Comparison of ENCODE assay signal across 8 mouse cellular contexts in the genomic region with DNA sequence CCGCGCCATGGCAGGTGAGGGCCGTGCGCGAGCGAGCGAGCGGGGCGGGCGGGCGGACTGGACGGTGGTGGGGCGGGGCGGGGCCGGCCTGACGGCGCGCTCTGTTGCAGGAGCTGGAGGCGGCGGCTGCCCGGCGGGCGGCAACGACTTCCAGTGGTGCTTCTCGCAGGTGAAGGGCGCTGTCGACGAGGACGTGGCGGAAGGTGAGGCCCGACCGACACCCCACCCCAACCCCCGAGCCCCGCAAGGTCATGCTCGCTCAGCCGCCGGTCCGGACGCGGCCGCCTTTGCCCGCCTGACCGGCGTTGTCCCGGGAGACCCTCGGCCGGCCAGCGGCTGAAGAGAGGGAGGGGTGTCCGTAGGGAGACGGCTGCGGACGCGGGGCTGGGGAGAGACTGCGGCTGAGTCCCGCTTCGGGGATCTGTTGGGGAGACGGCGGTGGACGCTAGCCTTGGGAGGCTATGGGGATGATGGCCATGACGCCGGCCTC. TPM values are rescaled to one million over a fixed set of nuclear protein-coding genes. Genes with fewer than 3 reads are reported as not detected.
DNase-seq lines count a peak whose midpoint lies in the region; ATAC-seq lines count a peak whose summit lies in the region.

No protein-coding gene starts in this region.

- WGBS in forebrain, embryonic 15.5 days = under 1% methylated on average over 47 of the region's 61 CpGs
- WGBS in liver, embryonic 11.5 days = under 1% methylated on average over 60 of the region's 61 CpGs
- WGBS in neural tube, embryonic 15.5 days = under 1% methylated on average over 52 of the region's 61 CpGs

- no peaks in the 10 kb centered on the region for H3K27me3 ChIP-seq in forebrain, embryonic 15.5 days
- no peaks in the 10 kb centered on the region for H3K27me3 ChIP-seq in liver, embryonic 11.5 days (replicated peaks; ENCODE audit: control insufficient read depth, insufficient read depth, low read length)
- no peaks in the 10 kb centered on the region for H3K27me3 ChIP-seq in neural tube, embryonic 15.5 days (replicated peaks)

- peak overlapping the region; percentile 91 for H3K9ac ChIP-seq in forebrain, embryonic 15.5 days (replicated peaks)
- H3K9ac ChIP-seq in liver, embryonic 11.5 days (ENCODE audit: low read depth, low read length) = peak overlapping the region; percentile 97
- peak overlapping the region; percentile 97 for H3K9ac ChIP-seq in neural tube, embryonic 15.5 days (replicated peaks)

- H3K4me1 ChIP-seq in forebrain, embryonic 15.5 days = peaks cover 63% of the 10 kb centered on the region
- H3K4me1 ChIP-seq in liver, embryonic 11.5 days (replicated peaks; ENCODE audit: control insufficient read depth, insufficient read depth, low read length) = peaks cover 18% of the 10 kb centered on the region
- peaks cover 73% of the 10 kb centered on the region for H3K4me1 ChIP-seq in neural tube, embryonic 15.5 days

- DNase-seq in cerebellum, adult 11 months = no peak
- DNase-seq in ovary, adult 18-20 months (ENCODE audit: low spot score) = peak; percentile 16
- no peak for DNase-seq in ovary, postnatal 36 days (ENCODE audit: low spot score)
- DNase-seq in liver, embryonic 11.5 days (ENCODE audit: low spot score) = no peak
- DNase-seq in cerebellum, postnatal 36 days = no peak

- ATAC-seq in cerebellum, adult (ENCODE audit: insufficient number of reproducible peaks, low FRiP score, low TSS enrichment) = peak; percentile 28; the same call in 1 of the 2 replicates
- ATAC-seq in forebrain, embryonic 15.5 days (replicated peaks) = peak; percentile 81
- peak; percentile 82 for ATAC-seq in liver, embryonic 11.5 days (replicated peaks; ENCODE audit: low FRiP score)
- ATAC-seq in neural tube, embryonic 15.5 days (ENCODE audit: low FRiP score) = peak; percentile 72

- peak overlapping the region; percentile 79 for H3K4me2 ChIP-seq in forebrain, embryonic 15.5 days (replicated peaks)
- H3K4me2 ChIP-seq in liver, embryonic 11.5 days = peak overlapping the region; percentile 61
- H3K4me2 ChIP-seq in neural tube, embryonic 15.5 days = peak overlapping the region; percentile 83

- peak overlapping the region; percentile 85 for H3K4me3 ChIP-seq in forebrain, embryonic 15.5 days
- peak overlapping the region; percentile 99 for H3K4me3 ChIP-seq in liver, embryonic 11.5 days (ENCODE audit: low read depth, low read length)
- H3K4me3 ChIP-seq in neural tube, embryonic 15.5 days (replicated peaks) = peak overlapping the region; percentile 98

- no peaks in the 10 kb centered on the region for H3K9me3 ChIP-seq in forebrain, embryonic 15.5 days
- H3K9me3 ChIP-seq in liver, embryonic 11.5 days (ENCODE audit: control insufficient read depth, low read length) = no peaks in the 10 kb centered on the region
- H3K9me3 ChIP-seq in neural tube, embryonic 15.5 days (replicated peaks) = no peaks in the 10 kb centered on the region

- H3K36me3 ChIP-seq in forebrain, embryonic 15.5 days = no peaks in the 10 kb centered on the region; the same call in 1 of the 2 replicates
- H3K36me3 ChIP-seq in liver, embryonic 11.5 days (ENCODE audit: control insufficient read depth, insufficient read depth, low read length) = no peaks in the 10 kb centered on the region; the same call in none of the 2 replicates
- H3K36me3 ChIP-seq in neural tube, embryonic 15.5 days = peaks cover 10% of the 10 kb centered on the region

- peak overlapping the region; percentile 95 for H3K27ac ChIP-seq in forebrain, embryonic 15.5 days (replicated peaks)
- H3K27ac ChIP-seq in liver, embryonic 11.5 days (ENCODE audit: low read depth, low read length) = peak overlapping the region; percentile 95
- peak overlapping the region; percentile 98 for H3K27ac ChIP-seq in neural tube, embryonic 15.5 days (replicated peaks)

RNA-seq across cellular contexts. Expression of gene Mapk1ip1, which starts 0.5 kb away (rescaled TPM):
- polyA plus RNA-seq in forebrain, embryonic 15.5 days (2015; fragmentation: Nextera tagmentation; extraction: Ambion mirVana) = 31.6 and 34.2 TPM in 2 replicates
- 6.6 and 7.4 TPM in 2 replicates for polyA plus RNA-seq in liver, embryonic 11.5 days (2014; fragmentation: Nextera tagmentation; extraction: Ambion mirVana)
- 31.5 and 38.2 TPM in 2 replicates for polyA plus RNA-seq in neural tube, embryonic 15.5 days (2015; fragmentation: Nextera tagmentation; extraction: Ambion mirVana)

RNA-seq across cellular contexts. Expression of gene Ppp2r2d, which starts 0.7 kb away (rescaled TPM):
- 71.3 and 73.4 TPM in 2 replicates for polyA plus RNA-seq in forebrain, embryonic 15.5 days (2015; fragmentation: Nextera tagmentation; extraction: Ambion mirVana)
- polyA plus RNA-seq in liver, embryonic 11.5 days (2014; fragmentation: Nextera tagmentation; extraction: Ambion mirVana) = 40.9 and 42.0 TPM in 2 replicates
- 80.1 and 88.2 TPM in 2 replicates for polyA plus RNA-seq in neural tube, embryonic 15.5 days (2015; fragmentation: Nextera tagmentation; extraction: Ambion mirVana)

Comparison
In these comparisons a context has a peak if more than half of its experiments do, and no peak if none do; other contexts are left out.
1. ATAC-seq: peak in every context shown above with its lines; median percentile 82 in liver, embryonic 11.5 days; 81 in forebrain, embryonic 15.5 days; 72 in neural tube, embryonic 15.5 days; 28 in cerebellum, adult.